Mouse (Mus musculus) heart, postnatal 14 days (tissue): ENCODE data around the gene Sbk3. TPM values are rescaled to one million over a fixed set of nuclear protein-coding genes. Genes with fewer than 3 reads are reported as not detected.

Source experiments
- DNase-seq, 2 experiments: peaks; one replicate each; pipeline ENCODE4 v3.0.0; 2021 to 2022
- intact Hi-C: fragments of 180-260 bp; cut with DNase I; formaldehyde crosslinking; loops from one replicate; pipeline ENCODE4 v1.15.1; 2025
- total RNA-seq, 2 experiments: library from RNA; stranded (reverse); gene quantifications; 2 replicates each; pipeline ENCODE4 v1.2.3; 2021

The Sbk3 gene
- total RNA-seq, 2 experiments from 2014 or later = 14.9 to 37.3 TPM

GRCm38 (mm10) chr7:4919096-4919495, 51.9 kb downstream of the Sbk3 start:
- intact Hi-C loops = no loop called here
- no peak for DNase-seq

GRCm38 (mm10) chr7:4918681-4919080, 52.3 kb downstream of the Sbk3 start:
- intact Hi-C loops = no loop called here
- DNase-seq = no peak

- intact Hi-C loops = no loop called here
- DNase-seq = no peak
Observed at GRCm38 (mm10) chr7:4917494-4917893, 53.5 kb downstream of the Sbk3 start.

- intact Hi-C loops = no loop called here
- peak in 1 of 2 experiments; percentile 27 for DNase-seq
Observed at GRCm38 (mm10) chr7:4915669-4916416, 55.1 kb downstream of the Sbk3 start.

Other genes starting within 250 kb of the Sbk3 start
- gene Tmem150b, start 245.9 kb downstream of the Sbk3 start, total RNA-seq = not detected
- 10 to 100 TPM; 30.5 to 31.9 TPM for gene Kmt5c, start 231.1 kb downstream of the Sbk3 start, total RNA-seq
- 1 to 10 TPM; 5.2 to 7.0 TPM for gene Cox6b2, start 218.1 kb downstream of the Sbk3 start, total RNA-seq
- not detected for gene Fam71e2, start 199.9 kb downstream of the Sbk3 start, total RNA-seq
- gene Il11, start 188.3 kb downstream of the Sbk3 start, total RNA-seq = under 1 TPM in 1 of 2 experiments, not detected in 1; 0.12 TPM
- gene Tmem190, start 188.2 kb downstream of the Sbk3 start, total RNA-seq = not detected
- 1 to 10 TPM; 4.2 to 4.3 TPM for gene Tmem238, start 181.5 kb downstream of the Sbk3 start, total RNA-seq
- 100 to 1,000 TPM; 469 to 532 TPM for gene Rpl28, start 178.3 kb downstream of the Sbk3 start, total RNA-seq
- 100 to 1,000 TPM in 1 of 2 experiments, 10 to 100 TPM in 1; 97.9 to 112 TPM for gene Ube2s, start 158.6 kb downstream of the Sbk3 start, total RNA-seq
- gene Shisa7, start 126.5 kb downstream of the Sbk3 start, total RNA-seq = under 1 TPM in 1 of 2 experiments, not detected in 1; 0.05 TPM
- gene Isoc2b, start 100.9 kb downstream of the Sbk3 start, total RNA-seq = 1 to 10 TPM; 3.1 to 4.2 TPM
- gene Isoc2a, start 94.0 kb downstream of the Sbk3 start, total RNA-seq = 10 to 100 TPM; 22.9 to 27.0 TPM
- gene Gm36210, start 64.7 kb downstream of the Sbk3 start, total RNA-seq = not detected
- 1 to 10 TPM; 9.4 to 9.6 TPM for gene Zfp628, start 56.0 kb downstream of the Sbk3 start, total RNA-seq
- gene Nat14, start 49.1 kb downstream of the Sbk3 start, total RNA-seq = 1 to 10 TPM; 5.9 to 6.1 TPM
- 1 to 10 TPM; 7.8 TPM for gene Ssc5d, start 45.4 kb downstream of the Sbk3 start, total RNA-seq
- gene Sbk2, start 6.8 kb downstream of the Sbk3 start, total RNA-seq = 10 to 100 TPM in 1 of 2 experiments, 1 to 10 TPM in 1; 4.2 to 11.6 TPM
- 10 to 100 TPM; 14.3 to 18.1 TPM for gene Zfp579, start 25.0 kb upstream of the Sbk3 start, total RNA-seq
- 1 to 10 TPM; 8.1 to 8.6 TPM for gene Zfp524, start 43.2 kb upstream of the Sbk3 start, total RNA-seq
- 10 to 100 TPM; 17.0 to 20.2 TPM for gene Fiz1, start 43.5 kb upstream of the Sbk3 start, total RNA-seq
- not detected for gene Gm44973, start 44.3 kb upstream of the Sbk3 start, total RNA-seq
- 10 to 100 TPM; 18.2 to 19.9 TPM for gene Zfp865, start 49.2 kb upstream of the Sbk3 start, total RNA-seq
- under 1 TPM; 0.17 TPM for gene Ccdc106, start 49.4 kb upstream of the Sbk3 start, total RNA-seq
- gene 4632433K11Rik, start 63.0 kb upstream of the Sbk3 start, total RNA-seq = not detected
- gene Zfp784, start 67.3 kb upstream of the Sbk3 start, total RNA-seq = 1 to 10 TPM; 5.0 to 6.6 TPM
- 1 to 10 TPM; 5.5 to 7.9 TPM for gene Zfp580, start 80.4 kb upstream of the Sbk3 start, total RNA-seq
- 10 to 100 TPM; 85.6 to 94.1 TPM for gene U2af2, start 91.0 kb upstream of the Sbk3 start, total RNA-seq
- gene Epn1, start 109.1 kb upstream of the Sbk3 start, total RNA-seq = 100 to 1,000 TPM; 181 TPM
- not detected for gene Rfpl4, start 145.8 kb upstream of the Sbk3 start, total RNA-seq
- 1 to 10 TPM; 5.3 to 5.8 TPM for gene Rasl2-9, start 154.8 kb upstream of the Sbk3 start, total RNA-seq
- gene Vmn1r55, start 178.5 kb upstream of the Sbk3 start, total RNA-seq = not detected
- gene Vmn1r56, start 225.6 kb upstream of the Sbk3 start, total RNA-seq = not detected
- gene Vmn1r57, start 247.3 kb upstream of the Sbk3 start, total RNA-seq = not detected